Mouse (Mus musculus) mature B cell (primary cell): Measurements from ENCODE around the gene Atxn10.
"Not testable (repeated sequence)": the region's sequence is repeated elsewhere in the genome, so short reads cannot be mapped to it uniquely, and the experiment has no call there.

Experiments used
- in situ Hi-C: fragments of 300-500 bp; cut with MboI; formaldehyde crosslinking; loops from 2 replicates; pipeline ENCODE4 v1.14.3; 2019

Gene Atxn10

DNA sequence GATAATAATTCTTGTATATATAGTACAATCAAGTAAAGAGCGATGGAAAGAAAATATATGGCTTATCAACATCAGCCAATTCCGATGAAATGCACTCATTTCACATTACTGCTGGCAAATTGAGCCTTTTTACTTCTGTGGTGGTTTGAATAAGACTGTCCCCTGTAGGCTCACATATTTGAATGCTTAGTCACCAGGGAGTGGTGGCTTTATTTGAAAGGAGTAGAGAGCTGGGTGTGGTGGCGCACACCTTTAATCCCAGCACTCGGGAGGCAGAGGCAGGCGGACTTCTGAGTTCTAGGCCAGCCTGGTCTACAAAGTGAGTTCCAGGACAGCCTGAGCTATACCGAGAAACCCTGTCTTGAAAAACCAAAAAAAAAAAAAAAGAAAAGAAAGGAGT is 2.5 kb upstream of the Atxn10 start:
- in situ Hi-C loops = not testable (repeated sequence)

DNA sequence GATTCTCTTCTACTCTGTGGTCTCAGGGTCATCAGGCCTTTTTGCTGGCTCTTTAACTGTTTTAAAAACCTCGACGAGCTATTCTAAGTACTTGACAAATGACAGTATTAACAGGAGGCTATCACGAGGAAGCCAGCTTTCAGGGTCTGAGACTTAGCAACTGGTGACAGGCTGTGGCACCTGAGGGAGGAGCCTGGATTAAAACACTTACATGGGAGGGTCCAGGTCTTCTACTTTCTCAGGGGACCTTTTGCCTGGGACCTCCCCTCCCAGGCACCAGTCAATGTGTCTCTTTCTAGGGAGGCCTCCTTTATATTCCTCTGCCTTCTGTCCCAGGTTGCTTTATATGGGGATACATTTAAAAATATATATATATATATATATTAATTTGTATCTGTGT is 1.8 kb upstream of the Atxn10 start:
- in situ Hi-C loops = no loop called here

DNA sequence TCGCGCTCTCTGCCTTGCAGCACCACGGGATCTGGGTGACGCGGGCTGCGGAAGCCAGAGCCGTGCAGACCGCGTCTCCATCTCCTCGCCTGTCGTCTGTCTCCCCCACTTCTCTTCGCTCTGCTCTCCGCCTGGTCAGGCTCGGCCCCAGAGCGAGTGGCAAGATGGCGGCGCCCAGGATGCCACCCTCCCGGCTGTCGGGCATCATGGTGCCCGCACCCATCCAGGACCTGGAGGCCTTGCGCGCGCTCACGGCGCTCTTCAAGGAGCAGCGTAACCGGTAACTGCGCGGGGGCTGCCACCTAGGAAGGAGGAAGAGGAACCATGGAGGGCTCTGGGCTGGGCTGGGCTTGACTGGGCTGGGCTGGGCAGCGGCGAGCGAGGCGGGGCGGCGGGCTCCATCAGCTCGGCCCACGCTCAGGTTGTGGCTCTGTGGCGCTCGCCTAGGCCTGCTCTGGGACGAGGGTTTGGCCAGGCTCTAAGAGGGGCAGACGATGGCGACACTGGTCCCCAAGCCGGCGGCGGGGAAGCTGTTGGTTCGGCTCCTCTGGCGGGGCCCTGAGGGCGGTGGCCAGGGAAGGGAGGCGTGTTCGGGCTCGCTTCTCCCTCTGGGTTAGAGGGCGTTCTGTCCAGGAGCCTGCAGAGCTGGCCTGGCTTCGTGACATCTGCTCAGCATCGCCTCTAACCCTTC is 401 bp downstream of the Atxn10 start:
- in situ Hi-C loops = no loop called here

DNA sequence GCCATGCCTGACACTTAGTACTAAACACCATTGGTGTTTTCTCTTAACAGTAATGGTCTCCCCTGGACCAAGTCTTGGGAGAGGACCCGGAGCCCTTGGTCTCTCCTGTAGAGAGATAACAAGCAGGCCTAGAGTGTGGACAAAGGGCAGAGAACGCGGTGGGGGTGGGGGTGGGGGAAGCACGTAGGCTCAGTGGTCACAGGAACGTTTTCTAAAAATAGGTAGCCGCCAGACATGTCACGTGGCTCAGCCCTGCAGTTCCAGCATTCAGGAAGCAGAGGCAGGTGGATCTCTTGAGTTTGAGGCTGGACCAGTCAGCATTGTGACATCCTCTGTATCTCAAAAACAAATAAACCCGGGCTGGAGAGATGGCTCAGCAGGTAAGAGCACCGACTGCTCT is 1.2 kb downstream of the Atxn10 start:
- in situ Hi-C loops = no loop called here

DNA sequence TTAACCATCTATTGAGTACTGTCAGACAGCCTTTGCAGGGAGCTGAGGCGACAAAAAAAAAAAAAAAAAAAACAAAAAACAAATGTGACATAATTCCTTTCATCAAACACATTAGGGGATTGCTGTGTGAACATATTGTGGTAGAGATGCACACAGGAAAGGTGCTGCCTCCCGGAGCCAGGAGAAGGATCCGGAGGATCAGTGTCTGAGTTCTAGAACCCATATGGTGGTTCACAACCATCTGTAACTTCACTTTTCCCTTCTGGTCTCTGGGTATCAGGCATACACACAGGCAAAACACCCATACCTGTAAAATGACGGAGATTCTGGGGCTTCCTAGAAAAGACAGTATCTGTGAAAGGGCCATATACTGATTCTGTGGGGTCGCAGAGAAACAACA is 1.9 kb downstream of the Atxn10 start:
- in situ Hi-C loops = no loop called here

DNA sequence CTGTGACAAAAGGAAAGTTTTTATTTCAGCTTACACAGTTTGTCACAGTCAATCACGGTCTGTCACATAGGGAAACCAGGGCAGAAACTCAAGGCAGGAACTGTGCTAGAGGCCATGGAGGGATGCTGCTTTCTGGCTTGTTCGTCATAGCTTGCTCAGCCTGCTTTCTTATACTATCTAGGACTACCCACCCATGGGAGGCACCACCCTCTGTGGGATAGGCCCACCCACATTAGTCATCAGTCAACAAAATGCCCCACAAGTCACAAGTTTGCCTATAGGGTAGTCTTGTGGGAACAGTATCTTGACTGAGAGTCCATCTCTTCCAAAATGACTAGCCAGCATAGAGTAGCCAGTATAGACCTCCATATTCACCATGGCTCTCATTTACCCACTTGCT is 6.2 kb downstream of the Atxn10 start:
- in situ Hi-C loops = no loop called here

DNA sequence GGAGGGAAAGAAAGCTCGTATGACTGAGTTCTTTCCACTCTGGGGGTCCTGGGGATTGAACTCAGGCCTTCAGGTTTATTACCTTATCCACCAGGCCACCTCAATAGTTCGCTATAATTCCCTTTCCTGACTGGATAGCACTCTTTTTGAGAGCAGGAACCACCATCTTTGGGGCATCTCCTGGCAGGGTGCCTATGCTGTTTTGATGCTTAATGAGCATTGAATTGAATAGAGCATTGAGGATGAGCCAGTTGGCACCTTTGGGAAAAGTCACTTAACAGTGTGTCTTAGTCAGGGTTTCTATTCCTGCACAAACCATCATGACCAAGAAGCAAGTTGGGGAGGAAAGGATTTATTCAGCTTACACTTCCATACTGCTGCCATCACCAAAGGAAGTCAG is 8.6 kb downstream of the Atxn10 start:
- in situ Hi-C loops = no loop called here

DNA sequence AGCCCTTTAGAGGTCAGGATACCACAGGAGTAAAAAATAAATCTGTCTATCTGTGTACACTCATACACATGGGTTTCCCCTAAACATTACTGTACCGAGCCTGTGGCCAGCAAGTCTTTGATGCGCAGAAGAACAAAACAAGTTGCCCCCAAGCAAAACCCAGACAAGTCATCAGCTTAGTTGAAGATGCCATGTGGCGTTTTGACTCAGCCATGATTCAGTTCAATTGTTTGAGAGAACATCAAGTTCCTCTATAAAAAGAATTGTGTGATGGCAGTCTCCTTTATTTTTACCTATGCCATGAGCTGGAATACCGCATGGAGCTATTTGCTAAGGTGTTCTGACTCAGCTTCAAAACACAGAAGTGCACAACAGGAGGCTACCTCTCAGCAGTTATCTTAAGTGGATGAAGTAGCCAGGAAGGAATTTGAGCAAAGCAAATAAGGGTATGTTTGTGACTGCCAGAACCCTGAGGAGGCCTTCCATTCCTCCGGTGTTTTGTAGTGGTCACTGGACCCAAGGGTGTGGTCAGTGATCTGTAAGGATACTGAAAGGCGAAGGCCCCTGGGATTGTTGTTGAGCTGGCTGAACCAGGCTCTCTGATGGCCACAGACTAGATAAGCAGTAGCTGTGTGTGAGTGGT is 11.1 kb downstream of the Atxn10 start:
- in situ Hi-C loops = no loop called here

DNA sequence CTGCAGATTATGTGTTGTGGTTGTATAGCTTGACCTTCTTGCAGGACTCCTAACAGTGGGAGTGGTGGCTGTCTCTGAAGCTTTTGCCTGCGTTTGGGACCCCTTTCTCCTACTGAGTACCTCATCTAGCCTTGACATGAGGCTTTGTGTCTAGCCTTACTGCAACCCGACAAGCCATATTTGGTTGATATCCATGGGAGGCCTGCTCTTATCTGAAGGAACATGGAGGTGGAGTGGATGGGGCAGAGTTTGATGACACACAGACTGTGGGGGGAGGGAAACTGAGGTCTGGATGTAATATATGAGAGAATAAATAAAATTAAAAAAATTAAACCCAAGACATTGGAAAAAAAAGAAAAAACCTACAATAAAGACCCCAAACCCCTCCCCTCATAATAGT is 14.1 kb downstream of the Atxn10 start:
- in situ Hi-C loops = no loop called here

DNA sequence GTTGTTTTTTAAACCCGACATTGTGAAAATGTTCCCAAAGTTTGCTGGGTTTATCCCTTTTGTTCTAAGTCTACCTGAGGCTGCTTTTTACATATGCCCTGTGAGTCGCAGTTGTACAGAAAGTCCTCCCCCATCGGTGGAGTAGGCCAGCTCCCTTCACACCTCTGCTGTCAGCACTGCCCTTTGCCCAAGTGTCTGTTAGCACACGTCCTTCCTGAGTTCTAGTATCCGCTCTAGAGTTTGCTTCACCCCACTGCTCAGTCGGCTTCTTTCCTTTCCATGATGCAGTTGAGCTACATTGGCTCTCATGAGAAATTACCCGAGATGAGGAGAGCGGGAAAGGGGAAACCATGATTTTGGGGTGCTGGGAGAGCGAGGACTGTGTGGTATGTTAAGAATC is 18.0 kb downstream of the Atxn10 start:
- in situ Hi-C loops = no loop called here

DNA sequence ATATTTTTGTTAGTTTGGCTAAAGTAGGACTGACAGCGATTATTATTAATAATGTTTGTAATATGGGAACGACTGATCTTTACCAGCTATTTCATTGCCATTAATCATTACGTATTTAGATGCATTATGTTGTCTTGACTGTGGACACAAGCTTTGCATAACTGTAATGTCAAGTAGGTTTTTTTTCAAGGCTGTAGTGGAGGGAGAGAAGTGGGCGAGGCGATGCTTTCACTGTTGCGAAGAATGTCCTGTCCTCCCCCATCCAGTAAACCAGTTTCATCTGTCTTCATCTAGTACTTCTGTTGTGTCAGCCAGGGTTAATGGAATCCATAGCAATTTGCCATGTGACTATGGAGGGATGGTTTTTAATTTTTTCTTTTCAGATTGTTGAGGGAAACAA is 20.1 kb downstream of the Atxn10 start:
- in situ Hi-C loops = no loop called here

DNA sequence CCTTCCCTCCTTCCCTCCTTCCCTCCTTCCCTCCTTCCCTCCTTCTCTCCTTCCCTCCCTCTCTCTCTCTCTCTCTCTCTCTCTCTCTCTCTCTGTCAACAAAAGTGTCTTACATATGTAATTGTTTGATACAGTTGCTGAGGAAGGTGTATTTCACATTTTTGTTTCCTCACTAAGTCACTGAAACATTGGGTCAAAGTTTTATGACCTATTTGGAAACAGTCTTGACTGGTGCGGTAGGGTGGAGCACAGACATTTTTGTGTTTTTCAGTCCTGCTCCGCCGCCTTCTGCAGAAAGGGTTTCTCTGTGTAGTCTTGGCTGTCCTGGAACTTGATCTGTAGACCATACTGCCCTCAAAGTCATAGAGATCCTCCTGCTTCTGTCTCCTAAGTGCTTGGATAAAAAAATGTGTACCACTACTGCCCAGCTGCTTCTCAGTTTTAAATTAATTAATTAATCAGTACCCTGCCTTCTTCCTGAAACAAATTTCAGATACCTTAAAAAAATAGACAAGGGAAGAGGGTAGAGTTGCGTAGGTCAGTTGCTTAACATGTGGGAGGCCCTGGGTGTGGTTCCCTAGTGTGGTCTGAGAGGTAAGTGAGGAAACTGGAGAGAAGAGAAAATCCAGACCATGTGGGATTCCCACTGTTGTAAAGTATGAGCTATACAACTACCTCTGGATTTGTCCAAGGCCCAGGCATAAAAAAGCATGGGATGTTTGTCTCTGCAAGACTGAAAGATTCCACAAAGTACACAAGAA is 21.6 kb downstream of the Atxn10 start:
- in situ Hi-C loops = no loop called here

DNA sequence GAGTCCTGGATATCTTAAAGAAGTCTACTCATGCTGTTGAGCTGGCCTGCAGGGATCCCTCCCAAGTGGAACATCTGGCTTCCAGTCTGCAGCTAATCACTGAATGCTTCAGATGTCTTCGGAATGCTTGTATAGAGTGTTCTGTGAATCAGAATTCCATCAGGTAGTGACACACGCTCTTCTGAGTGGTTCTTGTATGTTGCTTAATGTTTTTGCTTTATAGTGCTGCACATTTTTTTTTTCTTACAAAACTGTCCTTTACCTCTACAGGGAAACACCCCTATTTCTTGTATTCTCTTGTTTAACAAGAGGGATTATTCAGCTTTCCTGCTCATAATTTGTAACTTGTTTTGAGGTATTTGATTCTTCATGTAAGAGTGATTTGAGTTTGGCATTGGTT is 23.4 kb downstream of the Atxn10 start:
- in situ Hi-C loops = no loop called here

DNA sequence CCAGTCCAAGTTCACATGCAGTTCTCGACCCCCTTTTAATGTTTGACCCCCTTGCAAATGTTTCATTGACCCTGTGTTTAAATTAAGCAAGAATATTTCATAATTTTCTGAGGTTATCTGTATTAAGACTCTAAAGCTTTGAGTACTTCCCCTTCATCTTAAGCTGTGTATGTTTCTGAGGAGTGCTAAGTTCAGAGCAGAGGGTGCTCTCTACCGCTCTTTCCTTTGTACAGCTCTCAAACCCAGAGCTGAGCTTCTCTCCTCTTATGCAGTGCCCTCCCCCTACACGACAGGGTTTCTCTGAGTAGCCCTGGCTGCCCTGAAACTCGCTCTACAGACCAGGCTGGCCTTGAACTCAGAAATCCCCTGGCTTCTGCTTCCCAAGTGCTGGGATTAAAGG is 23.9 kb downstream of the Atxn10 start:
- in situ Hi-C loops = no loop called here

DNA sequence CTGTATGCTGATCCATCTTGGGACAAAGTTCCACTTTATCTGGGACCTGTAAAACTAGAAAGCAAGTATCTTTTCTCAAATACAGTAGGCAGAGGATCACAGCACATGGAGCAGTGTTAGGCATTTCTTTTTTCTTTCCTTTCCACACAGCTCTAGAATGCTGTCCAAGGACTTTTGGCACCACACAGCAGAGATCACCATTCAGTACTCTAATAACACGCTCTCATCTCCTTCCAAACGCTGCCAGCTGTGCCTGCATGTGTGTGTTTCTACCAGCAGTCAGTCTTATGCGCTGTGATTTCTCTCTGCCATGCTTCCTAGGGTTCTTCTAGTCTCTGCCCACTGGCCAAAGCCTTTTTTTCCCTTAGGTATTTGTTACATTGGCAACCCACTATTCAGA is 28.3 kb downstream of the Atxn10 start:
- in situ Hi-C loops = no loop called here

DNA sequence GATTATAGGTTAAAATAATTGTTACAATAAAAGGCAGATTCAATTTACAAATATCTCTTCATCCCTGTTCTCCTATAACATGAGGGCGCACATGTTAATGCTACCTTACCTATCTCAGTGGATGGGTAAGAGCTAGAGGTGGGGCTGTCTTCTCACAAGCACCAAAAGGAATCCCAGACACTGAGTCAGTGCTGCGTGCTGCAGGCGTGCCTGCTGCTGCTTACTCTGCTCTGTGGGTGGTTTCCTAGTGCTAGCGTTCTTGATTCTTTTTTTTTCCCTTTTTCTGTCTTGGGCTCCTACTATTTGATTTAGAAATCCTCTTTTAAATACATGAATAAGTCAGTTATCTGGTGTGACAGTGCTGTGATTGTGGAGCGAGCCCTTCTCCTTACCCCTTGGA is 30.9 kb downstream of the Atxn10 start:
- in situ Hi-C loops = no loop called here

DNA sequence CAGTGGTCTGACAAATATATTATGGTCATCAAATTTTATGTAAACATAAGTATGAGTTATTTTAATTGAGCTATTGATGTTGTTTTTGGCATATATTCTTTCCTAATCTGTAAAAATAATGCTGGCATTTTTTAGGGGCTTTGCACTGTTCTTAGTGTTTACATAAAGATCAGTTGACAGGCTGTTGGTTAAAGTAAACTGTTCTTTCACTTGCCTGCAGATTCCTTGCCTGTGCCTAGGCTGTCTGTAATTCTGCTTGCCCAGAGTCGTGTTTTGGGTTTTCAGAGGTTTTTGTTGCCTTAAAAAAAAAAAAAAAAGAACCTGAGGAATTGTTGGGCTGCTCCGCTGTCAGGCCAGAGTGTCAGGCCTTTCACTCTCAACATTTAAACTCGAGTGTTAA is 33.7 kb downstream of the Atxn10 start:
- in situ Hi-C loops = no loop called here

DNA sequence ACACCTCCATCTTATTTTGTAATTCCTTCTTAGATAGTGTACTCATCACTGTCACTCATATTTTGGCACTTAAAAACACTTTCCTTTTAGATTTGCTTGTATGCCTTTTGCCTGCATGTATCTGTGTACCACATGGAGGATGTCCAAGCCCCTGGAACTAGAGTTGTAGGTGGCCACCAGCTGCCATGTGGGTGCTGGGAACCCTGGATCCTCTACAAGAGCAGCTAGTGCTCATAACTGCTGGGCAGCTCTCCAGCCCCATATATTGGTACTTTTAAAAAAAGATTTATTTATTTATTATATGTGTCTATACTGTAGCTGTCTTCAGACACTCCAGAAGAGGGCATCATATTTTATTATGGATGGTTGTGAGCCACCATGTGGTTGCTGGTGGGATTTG is 37.1 kb downstream of the Atxn10 start:
- in situ Hi-C loops = no loop called here

DNA sequence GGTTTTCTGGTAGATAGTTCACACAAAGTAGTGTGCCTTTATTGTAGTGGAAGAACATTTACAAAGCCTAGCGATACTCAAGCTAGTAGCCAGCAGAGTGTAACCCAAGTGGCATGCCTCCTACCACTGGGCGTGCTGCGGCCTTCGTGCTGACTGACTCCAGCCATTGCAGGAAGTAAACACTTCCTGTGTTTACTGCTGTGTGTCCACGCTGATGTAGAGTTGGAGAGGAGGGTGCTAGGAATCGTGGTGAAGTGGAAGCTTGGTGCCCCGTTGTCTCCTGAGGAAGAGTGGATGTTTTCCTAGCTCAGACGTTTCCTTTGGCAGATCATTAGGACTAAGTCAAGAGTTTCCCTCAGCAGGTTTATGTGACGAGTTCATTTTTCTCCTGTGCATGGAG is 47.4 kb downstream of the Atxn10 start:
- in situ Hi-C loops = no loop called here

DNA sequence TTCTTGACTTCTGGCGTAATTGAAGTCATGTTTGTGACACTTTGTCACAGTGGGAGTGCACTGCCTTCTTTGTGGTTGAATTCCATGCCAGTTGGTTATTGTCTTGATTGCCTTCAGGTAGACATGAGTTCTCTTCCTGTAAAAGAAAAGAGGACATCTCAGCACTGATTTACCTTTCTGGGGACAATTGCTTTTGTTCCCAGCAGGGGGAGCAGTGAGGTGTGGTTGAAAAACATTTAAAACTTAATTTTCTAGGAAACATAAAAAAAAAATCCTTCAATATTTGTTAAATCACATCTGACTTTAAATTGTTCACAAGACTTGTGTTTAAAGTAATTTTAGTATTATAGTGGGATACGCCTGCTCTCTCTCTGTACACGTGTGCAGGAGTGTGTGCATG is 52.7 kb downstream of the Atxn10 start:
- in situ Hi-C loops = no loop called here

DNA sequence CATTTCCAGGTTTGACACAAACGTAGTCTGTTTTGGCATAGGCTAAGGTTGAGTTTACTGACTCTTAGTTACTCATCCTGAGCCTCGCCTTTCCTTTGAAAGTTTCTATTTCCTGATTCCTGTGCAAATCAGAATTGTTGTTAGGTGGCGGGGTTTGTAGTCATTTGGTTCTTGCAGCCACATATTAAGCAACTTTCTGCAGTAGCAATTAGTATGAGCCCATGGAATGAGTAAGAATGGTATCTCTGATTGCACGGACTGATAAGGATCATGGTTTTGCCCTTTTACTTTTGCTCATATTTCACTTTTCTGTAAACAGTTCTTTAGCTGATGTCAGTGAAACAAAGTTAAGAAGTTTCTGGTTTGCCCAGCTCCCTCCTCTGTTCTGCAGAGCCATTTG is 53.9 kb downstream of the Atxn10 start:
- in situ Hi-C loops = no loop called here

DNA sequence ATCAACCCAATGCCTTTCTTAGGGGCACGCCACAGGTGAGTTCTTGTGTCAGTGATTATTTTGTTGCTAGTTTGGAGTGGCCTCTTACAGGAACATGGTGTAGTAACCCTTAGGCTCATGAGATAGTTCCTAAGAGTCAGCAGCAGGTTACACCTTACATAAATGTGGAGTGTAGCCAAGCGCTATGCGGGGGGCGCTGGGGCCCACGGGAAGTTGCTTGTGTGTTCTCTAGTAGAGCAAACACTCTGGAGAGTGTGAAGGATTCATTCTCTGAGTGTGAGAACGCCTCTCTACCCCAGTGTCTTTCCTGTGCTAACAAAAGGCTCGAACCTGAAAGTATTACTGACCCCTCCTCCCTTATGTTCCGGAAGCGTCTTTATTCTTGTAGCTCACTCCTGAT is 59.3 kb downstream of the Atxn10 start:
- in situ Hi-C loops = no loop called here

DNA sequence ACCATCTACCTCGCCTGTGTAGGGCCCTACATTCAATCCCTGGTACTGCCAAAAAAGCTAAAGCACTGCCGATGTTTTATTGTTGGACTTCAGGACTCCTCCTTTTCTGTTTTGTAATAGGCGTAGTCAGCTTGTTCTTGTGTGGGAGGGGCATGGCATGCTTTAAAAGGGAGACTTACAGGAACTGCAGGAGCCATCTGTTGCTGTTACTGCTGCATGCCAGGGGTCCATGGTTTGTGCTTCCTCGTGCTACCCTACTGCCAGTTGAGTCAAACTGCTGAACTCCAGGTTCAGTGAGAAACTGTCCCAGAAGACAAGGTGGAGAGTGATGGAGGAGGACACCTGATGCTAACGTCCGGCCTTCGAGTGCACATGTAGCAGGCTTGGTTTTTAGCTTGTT is 65.9 kb downstream of the Atxn10 start:
- in situ Hi-C loops = no loop called here
